Mouse (Mus musculus) adrenal gland, postnatal 14 days (tissue): ENCODE results near the gene Fam110a. TPM values are rescaled to one million over a fixed set of nuclear protein-coding genes. Genes with fewer than 3 reads are reported as not detected.
"Not testable (repeated sequence)": the region's sequence is repeated elsewhere in the genome, so short reads cannot be mapped to it uniquely, and the experiment has no call there.

Experiments used
- DNase-seq: peaks from one replicate; pipeline ENCODE4 v3.0.0; 2021; ENCODE audit warnings: mixed read lengths
- total RNA-seq: library from RNA; stranded (reverse); gene quantifications from 2 replicates; pipeline ENCODE4 v1.2.3, GENCODE M21; 2021

Gene Fam110a
- total RNA-seq, 1 experiment from 2014 or later: 8.5 TPM

GRCm38 (mm10) chr2:151997776-151998504 lies 17.9 kb upstream of the Fam110a start:
- DNase-seq: no peak

DNA sequence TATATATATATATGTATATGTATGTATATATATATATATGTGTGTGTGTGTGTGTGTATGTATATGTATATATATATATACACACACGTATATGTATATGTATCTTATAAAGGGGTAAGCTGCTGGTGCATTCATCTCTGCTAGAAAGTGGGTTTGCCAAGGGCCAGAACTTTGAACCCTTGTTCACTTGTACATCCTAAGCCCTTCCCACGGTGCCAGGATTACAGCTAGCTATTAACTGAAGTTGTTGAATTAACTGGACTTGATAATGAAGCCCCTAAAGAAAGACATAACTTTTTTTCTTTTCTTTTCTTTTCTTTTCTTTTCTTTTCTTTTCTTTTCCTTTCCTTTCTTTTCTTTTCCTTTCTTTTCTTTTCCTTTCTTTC lies 17.2 kb upstream of the Fam110a start:
- DNase-seq: not testable (repeated sequence)

DNA sequence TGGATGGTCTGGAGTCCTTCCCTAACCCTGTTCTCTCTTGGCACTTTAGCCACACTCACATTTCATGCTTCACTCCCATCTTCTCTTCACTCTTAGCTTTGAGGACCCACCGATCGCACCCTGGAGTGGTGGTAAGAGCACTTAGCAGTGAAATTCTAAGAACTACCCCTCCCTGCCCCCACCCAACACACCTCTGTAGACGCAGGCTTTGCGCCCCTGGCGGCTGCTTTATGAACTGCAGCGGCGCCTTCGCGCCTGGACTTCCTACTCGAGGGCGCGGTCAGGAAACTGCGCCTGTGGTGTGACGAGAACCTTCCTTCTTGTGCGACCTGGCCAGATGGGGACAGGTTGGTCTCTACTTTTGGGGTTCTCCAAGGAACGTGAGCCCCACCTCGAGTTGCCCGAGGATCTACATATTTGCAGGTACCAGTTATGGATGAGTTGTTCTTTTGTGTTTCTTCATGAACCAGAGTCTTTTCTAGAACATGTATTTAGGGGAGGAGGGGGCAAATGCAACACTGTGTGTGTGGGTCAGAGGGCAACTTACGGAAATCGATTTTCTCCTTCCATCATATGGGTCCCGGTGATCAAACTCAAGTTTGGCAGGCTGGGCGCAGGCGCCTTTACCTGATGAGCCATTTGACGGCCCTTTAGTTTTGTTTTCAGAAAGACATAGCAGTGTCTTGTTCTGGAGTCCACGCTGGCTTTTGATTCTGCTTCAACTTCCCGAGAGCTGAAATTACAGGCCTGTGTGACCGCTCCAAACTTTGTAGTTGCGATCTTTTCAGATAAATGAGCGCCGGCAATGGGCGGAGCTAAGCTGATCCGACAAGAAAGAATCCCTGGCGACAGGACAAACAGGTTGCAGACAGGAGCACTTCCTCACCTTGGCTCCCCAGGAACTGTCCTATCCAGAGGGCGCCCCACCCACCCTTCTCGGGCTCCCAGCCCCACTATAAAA lies 16.5 kb upstream of the Fam110a start, which contains the start of gene Slc52a3:
Gene Slc52a3 (plus strand): TSS at position 283 of the 961 bp plus-strand sequence.
- DNase-seq: peak; percentile 92

GRCm38 (mm10) chr2:151994350-151995122 lies 14.5 kb upstream of the Fam110a start:
- peak; percentile 83 for DNase-seq

DNA sequence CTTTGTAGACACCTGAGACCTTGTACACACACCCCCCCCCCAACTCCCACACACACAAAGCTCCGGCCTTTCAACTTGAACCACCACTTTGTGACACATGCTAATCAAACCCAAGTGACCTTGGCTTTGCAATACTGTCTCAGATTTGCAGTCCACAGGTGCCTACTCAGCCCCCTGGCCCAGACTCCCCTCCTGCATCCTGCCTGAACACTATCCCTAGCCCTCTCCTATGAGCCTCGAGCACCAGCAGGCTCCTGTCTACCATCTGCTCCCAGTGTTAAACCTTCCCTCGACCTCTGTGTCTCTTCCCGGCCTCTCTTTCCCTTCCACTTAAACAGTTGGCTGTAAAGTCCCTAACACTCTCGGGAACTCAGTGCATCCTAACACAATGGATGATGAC lies 11.4 kb upstream of the Fam110a start:
- DNase-seq: no peak

DNA sequence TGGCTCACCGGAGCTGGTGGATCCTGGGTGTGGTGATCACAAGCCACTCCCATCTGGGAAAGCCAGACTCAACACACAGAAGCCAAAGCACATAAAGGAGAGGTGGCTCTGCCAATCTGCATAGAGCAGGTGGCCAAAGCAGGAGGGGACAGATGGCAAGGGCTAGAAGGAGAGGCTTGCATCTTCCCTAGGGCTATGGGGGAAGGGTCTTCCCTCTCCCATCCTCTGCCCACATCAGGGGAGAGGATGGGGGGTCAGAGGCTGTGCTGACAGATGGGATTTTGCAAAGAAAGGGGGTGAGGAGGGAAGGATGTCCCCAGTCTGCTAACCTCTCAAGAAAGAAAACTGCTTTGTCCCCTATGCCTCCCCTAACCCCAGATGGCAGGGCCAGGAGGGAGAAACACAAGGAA lies 11.0 kb upstream of the Fam110a start:
- no peak for DNase-seq

GRCm38 (mm10) chr2:151988978-151989377 lies 9.0 kb upstream of the Fam110a start:
- DNase-seq: no peak

GRCm38 (mm10) chr2:151986958-151987357 lies 6.9 kb upstream of the Fam110a start:
- DNase-seq: no peak

- DNase-seq: no peak
Observed at GRCm38 (mm10) chr2:151985426-151986172, 5.6 kb upstream of the Fam110a start.

DNA sequence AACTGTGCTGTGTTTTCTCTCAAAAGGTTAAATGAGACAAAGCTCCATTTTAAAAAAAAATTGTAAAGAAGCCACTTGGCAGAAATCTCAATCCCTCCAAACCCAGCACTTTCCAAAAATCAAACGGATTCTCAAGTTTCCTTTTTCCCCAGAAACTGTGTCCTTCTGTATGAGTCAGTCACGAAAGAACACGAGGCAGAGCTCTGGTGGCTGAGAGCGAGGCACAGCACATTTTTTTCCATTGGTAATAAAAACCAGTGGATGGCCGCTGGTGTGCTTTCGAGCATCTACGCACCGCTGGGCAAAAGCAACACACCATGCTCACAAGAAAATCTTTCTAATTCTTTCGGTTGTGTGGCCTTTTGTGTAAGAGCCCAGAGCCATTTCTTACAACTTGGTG lies 4.0 kb upstream of the Fam110a start:
- DNase-seq: no peak

DNA sequence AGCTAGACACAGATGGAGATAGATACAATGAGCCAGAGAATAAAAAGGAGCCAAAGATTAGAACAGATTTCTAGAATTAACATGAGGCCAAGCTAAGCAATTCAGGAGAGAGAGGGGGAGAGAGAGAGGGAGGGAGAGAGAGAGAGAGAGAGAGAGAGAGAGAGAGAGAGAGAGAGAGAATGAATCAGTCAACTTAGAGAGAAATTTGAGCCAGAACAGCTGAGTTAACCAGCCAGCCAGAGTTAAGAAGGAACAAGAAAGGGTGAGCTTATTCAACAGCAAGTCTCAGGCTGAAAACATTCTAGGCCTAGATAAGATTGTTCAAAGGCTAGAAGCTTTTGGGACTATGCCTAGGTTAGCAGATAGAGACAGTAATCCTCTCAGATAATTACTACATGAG lies 2.5 kb upstream of the Fam110a start:
- DNase-seq: no peak

- no peak for DNase-seq
Observed at GRCm38 (mm10) chr2:151981268-151981667, 1.2 kb upstream of the Fam110a start.

GRCm38 (mm10) chr2:151980355-151980693 lies 305 bp upstream of the Fam110a start:
- no peak for DNase-seq

DNA sequence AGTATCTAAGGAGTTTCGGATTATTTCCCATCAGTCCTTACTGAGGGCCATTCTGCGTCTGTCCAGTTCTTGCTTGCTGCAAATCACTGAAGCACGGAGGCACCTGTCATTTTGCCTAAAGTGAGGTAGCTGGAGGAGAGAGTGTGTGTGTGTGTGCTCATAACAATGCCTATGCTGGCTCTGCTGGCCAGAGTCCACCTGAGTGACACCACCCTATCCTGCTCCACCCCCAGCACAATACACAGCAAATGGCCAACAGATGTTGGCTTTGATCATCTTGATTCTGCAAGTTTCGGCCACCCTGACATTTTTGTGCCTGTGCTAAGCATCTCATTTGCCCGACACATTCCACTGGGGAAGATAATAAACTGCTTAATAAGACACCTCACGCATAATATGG lies 1.5 kb downstream of the Fam110a start:
- DNase-seq: no peak

DNA sequence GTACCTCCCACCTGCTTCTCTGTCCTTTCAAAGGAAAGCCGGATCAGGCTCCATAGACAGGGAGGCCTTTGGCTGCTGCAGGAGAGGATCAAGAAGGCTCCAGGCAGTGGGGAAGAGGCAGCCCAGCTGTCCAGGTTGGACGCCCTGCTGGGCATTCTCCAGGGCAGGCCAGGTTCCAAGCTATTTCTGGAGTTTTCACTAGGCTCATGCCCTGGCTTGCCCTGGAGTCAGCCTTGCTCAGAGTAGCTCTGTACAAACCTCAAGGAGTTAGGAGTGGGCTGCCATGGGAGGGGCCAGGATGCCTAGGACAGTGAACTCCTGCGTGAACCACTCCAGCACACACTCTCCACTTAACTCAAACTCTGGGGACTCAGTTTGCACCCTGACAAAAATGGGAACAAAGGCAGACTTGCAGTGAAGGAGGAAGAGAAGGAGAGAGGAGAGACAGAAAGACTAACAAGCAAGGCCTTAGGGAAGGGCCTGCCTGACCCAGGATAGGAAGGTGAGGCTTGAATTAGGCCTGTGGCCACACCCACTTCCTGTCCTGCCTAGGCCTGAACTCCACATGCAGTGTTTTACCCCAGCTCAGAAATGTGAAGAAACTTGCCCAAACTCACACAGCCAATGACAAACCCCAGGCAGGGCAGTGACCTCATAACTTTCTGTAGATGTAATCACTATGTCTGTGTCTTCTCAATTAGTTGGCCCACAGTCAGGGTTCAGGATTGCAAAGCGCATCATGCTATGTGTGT lies 2.2 kb downstream of the Fam110a start:
- no peak for DNase-seq

DNA sequence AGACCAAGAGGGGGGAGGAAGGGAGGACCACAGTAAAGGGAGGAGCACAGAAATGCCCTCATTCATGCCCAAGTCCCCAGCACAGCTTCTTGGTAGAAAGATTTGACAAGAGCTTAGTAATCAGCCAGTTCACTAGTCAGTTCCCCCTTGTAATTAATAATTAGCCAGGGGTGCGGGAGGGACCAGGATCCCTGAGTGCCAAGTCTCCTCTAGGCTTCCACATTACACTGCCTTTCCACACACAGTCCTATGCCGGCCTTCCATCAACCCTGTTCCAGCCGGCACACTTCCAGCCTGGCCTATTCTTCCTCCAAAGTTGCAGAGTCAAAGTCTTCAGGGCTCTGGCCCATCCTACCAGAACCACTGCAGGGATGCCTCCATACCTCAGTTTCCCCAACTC lies 4.0 kb downstream of the Fam110a start:
- DNase-seq: no peak

DNA sequence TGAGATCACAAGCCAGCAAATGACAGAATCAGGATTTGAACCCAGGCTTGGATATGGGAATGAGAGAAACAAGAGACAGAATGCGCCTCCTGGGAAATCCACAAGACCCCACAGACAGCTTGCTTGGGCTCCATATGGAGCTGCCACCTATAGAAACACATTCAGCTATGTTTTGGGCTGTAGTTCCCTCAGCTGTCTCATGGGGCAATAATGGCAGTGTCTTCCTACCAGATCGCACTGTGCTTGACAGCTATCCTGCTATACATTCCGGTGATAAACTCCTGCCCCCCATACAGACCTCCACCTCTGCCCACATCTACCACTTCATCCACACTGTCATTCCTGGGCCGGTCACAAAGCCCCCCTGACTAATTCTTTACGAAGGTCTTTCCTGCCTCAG lies 4.7 kb downstream of the Fam110a start:
- DNase-seq: no peak

- DNase-seq: peak; percentile 66
Observed at GRCm38 (mm10) chr2:151973595-151974562, 6.1 kb downstream of the Fam110a start.

GRCm38 (mm10) chr2:151972880-151973594 lies 7.0 kb downstream of the Fam110a start:
- peak; percentile 46 for DNase-seq
